Mouse (Mus musculus) lung, postnatal 4 days (tissue): Measurements from ENCODE around the gene Ttc4.

ENCODE experiments used
- DNase-seq, 2 experiments: peaks; one replicate each; pipeline ENCODE4 v3.0.0; 2021

The Ttc4 gene

GRCm38 (mm10) chr4:106678442-106679118, at the start of gene Ttc4:
Gene Ttc4, minus strand, starts transcription at chr4:106678944.
- peak; percentile 93 to 94 for DNase-seq

DNA sequence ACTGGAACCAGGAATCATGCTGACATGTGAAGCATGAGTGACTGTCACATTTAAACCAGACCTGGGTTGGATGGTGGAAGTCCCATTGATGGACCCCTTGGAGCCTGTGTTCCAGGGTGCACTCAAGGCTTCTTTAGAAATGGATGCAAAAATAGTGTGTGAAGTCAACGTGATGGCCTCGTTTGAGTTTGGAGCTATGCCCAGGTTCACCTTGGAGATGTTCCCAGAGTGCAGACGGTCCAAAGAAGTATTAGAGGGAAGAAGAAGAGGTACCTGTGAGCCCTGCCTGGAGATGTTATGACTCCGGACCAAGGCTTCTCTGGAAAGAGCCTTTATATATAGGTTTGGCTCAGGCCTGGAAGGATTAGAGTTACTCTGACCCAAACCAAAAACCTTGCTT, 41.9 kb upstream of the Ttc4 start:
- no peak for DNase-seq

DNA sequence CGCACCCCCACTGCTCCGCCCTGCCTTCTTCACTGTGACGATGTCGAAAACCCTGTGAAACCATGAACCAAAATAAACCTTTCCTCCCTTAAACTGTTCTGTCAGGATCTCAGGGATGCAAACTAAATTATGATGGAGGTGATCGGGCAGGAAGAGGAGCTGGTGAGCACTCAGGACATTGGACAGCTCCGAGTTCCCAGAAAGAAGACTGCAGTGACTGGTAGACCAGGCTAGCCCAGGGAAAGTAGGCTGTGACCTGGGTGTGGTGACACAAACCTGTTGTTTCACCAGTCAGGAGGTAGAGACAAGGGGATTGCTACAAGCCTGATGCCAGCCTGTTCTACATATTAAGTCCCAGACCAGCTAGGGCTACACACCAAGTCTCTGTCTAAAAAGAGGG, 34.9 kb upstream of the Ttc4 start:
- DNase-seq, result no peak

DNA sequence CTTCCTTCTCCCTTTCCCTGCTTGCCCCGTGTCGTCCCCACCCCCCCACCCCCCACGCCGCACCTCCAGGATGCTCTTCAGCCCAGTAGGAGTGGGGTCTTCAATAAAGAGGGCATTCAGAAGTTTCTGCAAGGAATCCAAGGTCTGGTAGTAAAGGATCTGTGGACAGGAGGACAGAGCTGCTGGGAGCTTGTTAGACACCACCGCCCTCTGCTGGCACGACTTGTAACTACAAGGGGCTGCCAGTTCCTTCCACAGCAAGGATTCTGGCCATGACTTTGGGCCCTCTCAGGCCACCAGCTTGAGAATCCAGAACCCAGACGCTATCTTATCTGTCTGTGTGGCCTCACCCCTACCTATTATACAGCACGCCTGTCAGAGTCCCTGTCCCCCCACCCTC, 29.7 kb upstream of the Ttc4 start:
- DNase-seq, result peak; percentile 69 to 82

DNA sequence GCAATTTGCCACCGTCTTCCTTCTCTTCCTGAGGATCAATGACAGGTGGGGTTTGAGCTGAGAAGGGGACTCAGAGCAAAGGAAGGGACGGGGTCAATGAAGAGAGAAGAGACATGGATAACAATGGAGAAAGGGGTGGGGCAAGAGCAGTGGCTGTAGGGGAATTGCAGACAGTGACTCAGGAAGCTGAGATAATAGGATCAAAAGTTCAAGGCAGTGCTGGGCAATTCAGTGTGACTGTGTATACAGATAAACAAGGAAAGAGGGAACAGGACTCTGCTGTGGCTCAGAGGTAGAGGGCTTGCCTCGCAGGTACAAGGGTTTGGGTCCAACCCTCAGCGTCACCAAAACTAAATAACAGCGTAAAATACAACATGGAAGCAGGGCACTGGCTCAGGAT, 29.2 kb upstream of the Ttc4 start:
- DNase-seq, result no peak

DNA sequence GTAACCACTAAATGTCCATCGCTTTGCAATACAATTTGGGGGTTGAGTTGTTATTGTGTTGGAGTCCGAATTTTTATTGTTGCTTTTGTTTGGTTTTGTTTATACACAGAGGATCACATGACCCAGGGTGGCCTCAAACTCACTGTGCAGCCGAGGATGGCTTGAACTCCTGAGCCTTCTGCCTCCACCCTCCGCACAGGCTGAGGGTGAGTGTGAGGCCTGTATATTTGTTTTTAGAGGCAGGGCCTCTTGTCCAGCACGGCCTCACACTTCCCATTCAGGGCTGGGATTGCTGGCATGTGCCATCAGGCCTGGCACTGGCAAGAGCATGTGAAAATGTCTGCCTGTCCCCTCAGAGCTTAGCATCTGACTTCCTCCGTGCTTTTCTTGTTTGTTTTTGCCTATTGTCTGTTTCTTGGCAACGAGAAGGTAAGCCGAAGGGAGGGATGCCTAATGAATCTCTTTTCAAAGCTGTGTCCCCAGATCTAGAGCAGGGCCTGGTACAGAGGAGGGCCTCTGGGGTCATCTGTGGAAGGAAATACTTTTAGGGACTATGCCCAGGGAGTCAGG, 26.4 kb upstream of the Ttc4 start:
- no peak for DNase-seq

- no peak for DNase-seq
Measured at GRCm38 (mm10) chr4:106704416-106704815, 25.7 kb upstream of the Ttc4 start.

- no peak for DNase-seq
Measured at GRCm38 (mm10) chr4:106703956-106704355, 25.2 kb upstream of the Ttc4 start.

DNA sequence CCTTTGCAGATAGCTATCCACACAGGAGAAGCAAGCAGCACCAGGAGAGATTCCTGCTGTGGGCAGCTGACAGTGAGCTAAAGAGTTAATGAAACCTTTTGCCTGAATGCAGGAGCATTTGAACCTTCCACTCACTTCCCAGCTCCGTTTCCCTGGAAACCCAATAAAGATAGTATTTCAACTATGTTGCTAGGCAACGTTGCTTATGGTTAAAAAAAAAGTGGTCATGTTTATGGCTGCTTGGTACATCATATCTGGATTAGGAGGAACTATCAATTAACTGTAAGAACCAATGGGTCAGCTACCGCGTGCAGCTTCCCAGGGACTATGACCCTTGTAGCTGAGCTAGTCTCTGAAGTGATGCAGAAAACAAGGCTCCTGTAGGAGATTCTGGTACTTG, 22.1 kb upstream of the Ttc4 start:
- no peak for DNase-seq

GRCm38 (mm10) chr4:106699989-106700388, 21.2 kb upstream of the Ttc4 start:
- DNase-seq, result peak in 1 of 2 experiments; percentile 17

- DNase-seq, result no peak
Measured at GRCm38 (mm10) chr4:106693841-106694430, 15.2 kb upstream of the Ttc4 start.

DNA sequence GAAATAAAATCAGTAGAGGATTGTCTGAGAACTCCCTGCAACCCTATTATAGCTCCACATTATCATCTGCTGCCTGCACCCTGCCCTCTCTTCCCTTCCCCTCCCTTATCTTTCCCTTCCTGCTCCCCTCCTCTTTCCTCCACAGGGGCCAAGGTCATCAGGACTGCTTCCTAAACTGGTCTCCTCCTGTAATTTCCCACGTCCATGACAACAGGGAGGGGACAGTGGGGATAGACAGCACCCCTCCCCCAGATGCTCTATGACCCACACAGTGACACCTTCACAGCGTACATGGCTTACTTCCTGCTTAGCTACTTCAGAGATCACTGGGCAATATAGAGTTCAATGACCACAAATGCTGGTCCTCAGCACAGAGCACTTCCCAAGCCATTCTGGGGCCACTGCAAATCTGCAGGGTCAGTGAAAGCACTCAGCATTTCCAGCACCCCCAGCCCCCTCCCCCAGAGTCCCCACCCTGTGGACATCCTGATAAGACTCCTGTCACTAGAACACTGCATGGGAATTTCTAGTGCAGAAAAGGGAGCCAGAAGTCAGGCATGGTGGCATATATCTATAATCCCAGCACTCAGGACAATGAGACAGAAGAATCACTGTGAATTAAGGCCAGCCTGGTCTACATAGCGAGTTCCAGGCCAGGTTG, 10.0 kb upstream of the Ttc4 start:
- DNase-seq, result no peak

DNA sequence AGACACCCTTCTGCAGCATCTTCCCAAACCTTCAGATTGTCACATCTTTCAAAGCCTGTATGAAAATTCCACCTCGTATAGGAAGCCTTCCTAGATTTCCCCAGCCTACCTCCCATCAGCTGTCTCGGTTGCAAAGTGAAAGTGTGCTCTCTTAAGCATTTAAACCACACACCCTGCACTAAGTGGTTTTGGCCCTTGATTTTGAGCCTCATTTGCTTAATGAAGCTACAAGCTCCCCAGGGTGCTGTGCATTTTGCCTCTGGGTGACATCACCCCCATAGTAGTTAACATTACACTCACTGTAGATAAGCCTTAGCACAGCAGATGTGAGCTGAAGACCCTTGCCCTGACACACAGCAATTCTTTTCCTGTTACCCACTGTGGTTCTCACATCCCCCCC, 2.2 kb upstream of the Ttc4 start:
- DNase-seq, result no peak

DNA sequence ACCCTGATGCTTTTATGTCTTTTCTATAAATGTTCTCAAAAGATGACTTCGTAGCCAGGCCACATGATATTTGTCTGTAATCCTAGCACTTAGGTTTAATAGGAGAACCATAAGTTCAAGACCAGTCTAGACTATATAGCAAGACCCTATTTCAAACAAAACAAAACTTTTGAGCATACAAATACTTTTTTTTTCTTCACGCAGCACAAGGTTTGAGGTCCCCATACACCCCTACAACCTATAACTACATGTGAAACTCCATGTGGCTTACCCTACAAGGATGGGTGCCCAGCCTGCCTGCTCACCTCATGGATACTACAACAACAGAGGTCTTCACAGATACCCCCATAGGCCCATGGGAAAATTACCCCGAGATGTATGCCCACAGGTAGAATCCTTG, 408 bp upstream of the Ttc4 start:
- DNase-seq, result no peak

- DNase-seq, result no peak
Measured at GRCm38 (mm10) chr4:106676749-106677148, 2.0 kb downstream of the Ttc4 start.

DNA sequence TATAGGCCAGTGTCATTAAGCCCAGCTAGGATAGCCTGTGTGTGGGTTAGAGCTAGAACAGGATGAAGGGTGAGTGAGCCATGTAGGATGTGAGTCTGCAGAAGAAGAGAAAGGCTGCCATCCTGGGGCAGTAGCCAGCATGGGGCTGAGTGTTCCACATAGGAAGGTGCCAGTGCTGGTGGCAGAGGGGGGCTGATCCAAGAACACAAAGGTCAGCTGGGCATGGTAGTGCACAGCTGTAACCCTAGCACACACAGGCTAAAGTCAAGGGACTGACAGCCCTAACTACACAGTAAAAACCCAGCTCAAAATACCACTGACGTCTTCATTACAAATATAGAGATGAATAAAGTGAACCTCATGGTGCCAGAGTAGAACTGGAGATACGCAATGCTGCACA, 12.2 kb downstream of the Ttc4 start:
- DNase-seq, result no peak

DNA sequence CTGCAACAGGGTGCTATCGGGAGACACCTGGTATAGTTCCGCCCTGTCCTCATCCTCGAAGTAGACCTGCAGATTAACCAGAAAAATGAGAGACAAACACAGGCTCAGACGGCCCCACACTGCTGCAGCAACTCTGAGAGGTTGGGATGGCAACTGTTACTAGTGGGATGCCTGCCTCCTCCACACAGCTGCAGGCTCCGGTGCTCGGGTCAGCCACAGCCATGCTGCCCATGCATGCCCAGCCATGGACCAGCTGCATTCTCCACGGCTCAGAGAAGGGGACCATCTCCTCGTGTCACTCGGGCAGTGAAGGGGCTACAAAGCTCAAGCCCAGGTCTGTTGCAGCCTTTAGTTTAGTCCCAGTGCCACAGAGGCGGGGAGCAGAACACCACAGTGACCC, 13.1 kb downstream of the Ttc4 start:
- DNase-seq, result no peak

GRCm38 (mm10) chr4:106665269-106665668, 13.5 kb downstream of the Ttc4 start:
- no peak for DNase-seq

GRCm38 (mm10) chr4:106664697-106665096, 14.0 kb downstream of the Ttc4 start:
- no peak for DNase-seq

GRCm38 (mm10) chr4:106663956-106664470, 14.7 kb downstream of the Ttc4 start:
- DNase-seq, result no peak

DNA sequence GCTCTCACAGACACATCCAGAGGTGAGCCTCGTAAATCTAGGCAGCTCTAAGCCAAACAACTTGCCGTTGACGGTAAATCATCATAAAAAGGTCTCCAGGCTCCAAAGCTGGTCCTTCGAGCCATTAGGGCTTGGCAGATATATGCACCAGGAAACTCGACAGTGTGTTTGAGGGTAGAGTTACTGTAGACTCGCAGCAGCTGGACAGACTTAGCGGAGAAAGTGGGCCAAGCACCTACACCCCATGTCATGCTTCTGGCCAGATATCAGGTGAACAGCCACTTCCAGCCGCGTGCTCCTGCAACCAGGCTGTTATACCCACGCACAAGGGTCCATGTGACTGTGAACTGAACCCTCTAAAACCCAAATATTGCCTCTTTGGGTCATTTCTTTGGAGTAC, 23.1 kb downstream of the Ttc4 start:
- no peak for DNase-seq

DNA sequence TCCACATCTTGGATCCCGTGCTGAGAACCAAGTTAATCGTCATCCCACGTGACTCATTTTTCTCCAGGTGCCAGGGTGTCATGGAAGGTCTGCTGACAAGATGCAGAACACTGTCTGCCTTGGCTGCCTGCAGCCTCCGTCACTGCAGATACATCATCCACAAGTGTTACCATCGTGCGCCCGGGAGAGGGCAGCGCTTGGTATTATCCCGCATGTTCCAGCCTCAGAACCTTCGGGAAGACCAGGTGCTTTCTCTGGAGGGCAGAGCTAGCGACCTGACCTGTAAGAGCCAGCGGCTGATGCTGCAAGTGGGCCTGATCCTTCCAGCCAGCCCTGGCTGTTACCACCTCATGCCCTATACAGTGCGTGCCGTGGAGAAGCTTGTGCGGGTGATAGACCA, 25.7 kb downstream of the Ttc4 start:
- no peak for DNase-seq

DNA sequence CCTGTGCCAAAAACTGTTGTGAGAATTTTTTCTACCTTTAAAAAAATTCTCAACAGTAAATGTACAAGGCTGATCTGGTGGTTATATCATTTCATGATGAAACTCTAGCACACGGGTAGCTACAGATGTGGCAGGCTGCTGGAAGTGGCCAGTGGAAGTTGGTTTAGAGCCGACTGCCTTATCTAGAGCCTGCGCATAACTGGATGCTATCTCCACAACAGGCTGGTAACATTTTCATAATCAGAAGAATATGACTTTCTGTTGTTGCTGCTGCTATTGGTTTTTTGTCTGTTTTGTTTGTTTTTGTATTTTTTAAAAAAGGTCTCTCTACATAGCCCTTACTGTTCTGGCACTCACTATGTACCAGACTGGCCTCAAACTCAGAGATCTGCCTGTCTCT, 26.2 kb downstream of the Ttc4 start:
- no peak for DNase-seq
